Mouse (Mus musculus) embryonic facial prominence, embryonic 14.5 days (tissue): Measurements from ENCODE around the gene Siae. TPM values are rescaled to one million over a fixed set of nuclear protein-coding genes. Genes with fewer than 3 reads are reported as not detected.
A peak's percentile ranks its signal among the peaks of the same experiment; 100 is the strongest.

Experiments used
- ATAC-seq: fragments of 200-750 bp; cut with Nextera tagmentation; 2 replicates; pipeline ENCODE4 v1.8.0; 2017; ENCODE audit warnings: low read depth, moderate number of reproducible peaks, moderate TSS enrichment
- DNase-seq: peaks from one replicate; pipeline ENCODE4 v3.0.0-alpha.2; 2015; ENCODE audit warnings: low spot score
- H3K27ac ChIP-seq: fragments of 300-500 bp; sonication (generic); replicated peaks from 2 replicates; pipeline ENCODE4 v1.5.1; 2014; ENCODE audit warnings: low read depth, mild to moderate bottlenecking, low read length, moderate library complexity
- H3K27me3 ChIP-seq: fragments of 300-500 bp; sonication (generic); replicated peaks from 2 replicates; pipeline ENCODE4 v1.6.1; 2014; ENCODE audit warnings: low read length; ENCODE audit not compliant: control insufficient read depth, insufficient read depth
- H3K36me3 ChIP-seq: fragments of 300-500 bp; sonication (generic); 2 replicates; pipeline ENCODE4 v1.6.1; 2014; ENCODE audit warnings: low read length, mixed read lengths; ENCODE audit not compliant: control insufficient read depth, insufficient read depth
- H3K4me1 ChIP-seq: fragments of 300-500 bp; sonication (generic); 2 replicates; pipeline ENCODE4 v1.6.1; 2014; ENCODE audit warnings: antibody characterized with exemption, low read length; ENCODE audit not compliant: control insufficient read depth, insufficient read depth
- H3K4me2 ChIP-seq: fragments of 300-500 bp; sonication (generic); 2 replicates; pipeline ENCODE4 v1.6.1; 2014; ENCODE audit warnings: low read depth, mild to moderate bottlenecking, low read length, moderate library complexity, mixed read lengths
- H3K4me3 ChIP-seq: fragments of 300-500 bp; sonication (generic); 2 replicates; pipeline ENCODE4 v1.5.1; 2014; ENCODE audit warnings: low read depth, mild to moderate bottlenecking, low read length
- H3K9ac ChIP-seq: fragments of 300-500 bp; sonication (generic); 2 replicates; pipeline ENCODE4 v1.6.1; 2014; ENCODE audit warnings: low read depth, mild to moderate bottlenecking, low read length, moderate library complexity, mixed read lengths
- H3K9me3 ChIP-seq: fragments of 300-500 bp; sonication (generic); 2 replicates; pipeline ENCODE4 v1.6.1; 2016; ENCODE audit warnings: low read length; ENCODE audit not compliant: control insufficient read depth
- WGBS: fragments of 180-500 bp; shearing (Covaris S2); extraction: QIAGEN DNeasy Blood & Tissue Kit; methylation state at CpG from one replicate; pipeline ENCODE4 v1.1.7; 2014; 5-methylcytosine and 5-hydroxymethylcytosine counted together
- polyA plus RNA-seq: library from polyadenylated mRNA; unstranded; fragments of >200 nt; fragmentation: Nextera tagmentation; extraction: Ambion mirVana; gene quantifications from 2 replicates; pipeline ENCODE4 v1.2.1, GENCODE M21; 2014

Siae gene
- polyA plus RNA-seq, 1 experiment from 2014 or later = 13.9 TPM

DNA sequence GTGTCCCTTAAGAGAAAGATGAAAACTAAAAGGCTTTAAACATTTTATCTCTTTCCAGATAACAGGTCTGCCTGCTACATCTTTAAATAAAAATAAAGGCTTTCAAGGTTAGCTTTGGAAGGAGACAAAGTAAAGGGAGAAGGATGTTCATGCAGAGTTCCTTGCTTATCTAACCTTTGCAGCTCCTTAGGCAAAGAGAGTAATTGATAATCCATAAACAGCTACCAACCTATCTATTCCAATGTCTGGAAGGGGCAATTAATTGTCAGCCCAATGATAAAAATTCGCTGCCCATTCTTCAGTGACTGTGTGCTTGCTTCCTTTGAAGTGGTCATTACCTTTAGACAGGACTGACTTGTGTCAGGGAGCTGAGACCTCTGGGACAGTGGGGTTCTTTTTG lies 8.3 kb downstream of the Siae start:
- H3K4me2 ChIP-seq = no peak overlapping the region
- H3K4me1 ChIP-seq = peaks cover 8% of the 10 kb centered on the region; the same call in 1 of the 2 replicates
- H3K9ac ChIP-seq = no peak overlapping the region
- no peaks in the 10 kb centered on the region for H3K9me3 ChIP-seq
- H3K27ac ChIP-seq = no peak overlapping the region
- no peaks in the 10 kb centered on the region for H3K36me3 ChIP-seq
- H3K4me3 ChIP-seq = no peak overlapping the region
- WGBS = 57% methylated on average over 1 of the region's 1 CpGs
- no peak for DNase-seq
- no peak for ATAC-seq
- no peaks in the 10 kb centered on the region for H3K27me3 ChIP-seq

DNA sequence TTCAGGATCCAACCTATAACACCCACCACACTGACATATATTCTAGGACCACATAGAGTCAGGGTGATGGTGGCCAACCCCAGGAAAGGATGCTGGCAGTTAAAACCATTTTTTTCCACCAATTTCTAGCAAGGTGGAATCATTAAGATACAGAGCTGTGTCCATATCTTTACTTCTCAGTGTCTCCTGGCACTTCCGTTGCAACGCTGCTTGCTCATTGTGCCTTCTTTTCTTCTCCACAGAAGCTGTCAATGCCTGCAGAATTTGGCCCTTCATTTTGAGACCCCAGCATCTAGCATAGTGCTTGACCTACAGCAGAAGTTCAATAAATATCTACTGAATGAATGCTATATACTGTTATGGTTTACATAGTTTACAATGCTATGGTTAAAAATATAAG lies 11.5 kb downstream of the Siae start:
- Histone ChIP-seq H3K9ac (no peak overlapping the region), H3K4me3 (no peak overlapping the region), H3K27me3 (no peaks in the 10 kb centered on the region), H3K27ac (no peak overlapping the region), H3K36me3 (no peaks in the 10 kb centered on the region), H3K4me1 (peaks cover 8% of the 10 kb centered on the region; the same call in 1 of the 2 replicates), H3K9me3 (no peaks in the 10 kb centered on the region), H3K4me2 (no peak overlapping the region)
- 83% methylated on average over 2 of the region's 2 CpGs for WGBS
- ATAC-seq (no peak), DNase-seq (no peak)

DNA sequence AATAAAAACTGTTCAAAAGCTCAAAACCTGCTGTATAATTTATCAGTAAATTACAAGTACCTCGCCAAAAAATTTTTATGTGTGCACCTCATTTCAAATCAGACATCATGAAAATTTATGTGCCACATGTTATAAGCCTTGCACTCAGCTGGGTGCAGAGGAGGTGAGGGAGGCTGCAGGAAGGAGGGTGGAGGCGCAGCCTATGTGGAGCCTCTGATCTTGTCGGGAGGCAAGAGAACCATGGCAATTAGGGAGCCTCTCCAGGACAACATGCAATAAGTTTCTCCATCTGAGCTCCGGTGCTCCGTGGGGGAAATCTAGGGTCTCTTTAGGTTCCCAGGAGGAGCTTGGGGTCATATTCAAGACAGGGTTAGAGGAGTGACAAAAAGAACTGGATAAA lies 12.0 kb downstream of the Siae start:
- no peak overlapping the region for H3K4me2 ChIP-seq
- WGBS = 45% methylated on average over 5 of the region's 5 CpGs
- 0 out of 2 replicates have a peak, but pooled peaks have one; percentile 44 for ATAC-seq

DNA sequence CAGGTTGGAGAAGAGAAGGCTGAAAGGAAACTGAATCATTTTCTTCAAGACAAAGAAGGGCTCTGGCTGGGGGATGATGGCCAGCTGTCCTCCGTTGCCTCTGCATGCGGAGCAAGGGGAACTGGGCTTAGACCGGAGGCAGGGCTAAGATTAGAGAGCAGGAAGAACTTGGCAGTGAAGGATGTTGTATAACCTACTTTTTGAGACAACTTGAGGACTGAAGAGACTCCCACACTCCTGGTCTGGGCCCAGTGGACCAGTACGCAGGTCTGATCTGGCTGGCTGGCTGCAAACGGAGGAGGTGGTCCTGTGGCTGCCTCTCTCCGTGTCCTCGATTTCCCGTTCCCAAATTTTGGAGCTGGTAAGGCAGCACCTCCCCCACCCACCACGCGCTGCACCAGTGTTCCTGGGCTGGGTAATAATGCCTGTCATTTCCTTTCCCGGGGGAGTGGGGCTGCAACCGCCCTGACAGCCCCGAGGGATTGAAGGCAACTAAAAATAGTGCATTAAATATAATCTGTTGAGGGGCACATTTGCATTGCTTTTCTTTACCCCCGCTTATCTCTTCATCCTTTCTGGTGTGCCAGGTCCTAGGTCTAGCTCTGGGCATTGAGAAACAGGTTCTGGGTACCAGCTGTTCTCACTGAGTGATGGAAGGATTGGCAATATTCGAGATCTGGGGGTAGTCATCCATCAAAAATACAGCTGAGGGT lies 12.6 kb downstream of the Siae start:
- ATAC-seq (peak; percentile 44; the same call in 1 of the 2 replicates), DNase-seq (no peak)
- 31% methylated on average over 15 of the region's 15 CpGs for WGBS
- Histone ChIP-seq H3K27ac (no peak overlapping the region), H3K4me1 (peaks cover 8% of the 10 kb centered on the region; the same call in 1 of the 2 replicates), H3K4me2 (peak overlapping the region; percentile 24; the same call in 1 of the 2 replicates), H3K4me3 (no peak overlapping the region), H3K9me3 (no peaks in the 10 kb centered on the region), H3K36me3 (no peaks in the 10 kb centered on the region), H3K9ac (peak overlapping the region; percentile 37; the same call in 1 of the 2 replicates), H3K27me3 (no peaks in the 10 kb centered on the region)

More for the DNA sequence above, 12.0 kb downstream of the Siae start:
- DNase-seq = no peak
- H3K4me3 ChIP-seq = no peak overlapping the region
- peaks cover 8% of the 10 kb centered on the region; the same call in 1 of the 2 replicates for H3K4me1 ChIP-seq
- no peaks in the 10 kb centered on the region for H3K36me3 ChIP-seq
- no peaks in the 10 kb centered on the region for H3K9me3 ChIP-seq
- no peaks in the 10 kb centered on the region for H3K27me3 ChIP-seq
- H3K27ac ChIP-seq = no peak overlapping the region
- H3K9ac ChIP-seq = no peak overlapping the region

DNA sequence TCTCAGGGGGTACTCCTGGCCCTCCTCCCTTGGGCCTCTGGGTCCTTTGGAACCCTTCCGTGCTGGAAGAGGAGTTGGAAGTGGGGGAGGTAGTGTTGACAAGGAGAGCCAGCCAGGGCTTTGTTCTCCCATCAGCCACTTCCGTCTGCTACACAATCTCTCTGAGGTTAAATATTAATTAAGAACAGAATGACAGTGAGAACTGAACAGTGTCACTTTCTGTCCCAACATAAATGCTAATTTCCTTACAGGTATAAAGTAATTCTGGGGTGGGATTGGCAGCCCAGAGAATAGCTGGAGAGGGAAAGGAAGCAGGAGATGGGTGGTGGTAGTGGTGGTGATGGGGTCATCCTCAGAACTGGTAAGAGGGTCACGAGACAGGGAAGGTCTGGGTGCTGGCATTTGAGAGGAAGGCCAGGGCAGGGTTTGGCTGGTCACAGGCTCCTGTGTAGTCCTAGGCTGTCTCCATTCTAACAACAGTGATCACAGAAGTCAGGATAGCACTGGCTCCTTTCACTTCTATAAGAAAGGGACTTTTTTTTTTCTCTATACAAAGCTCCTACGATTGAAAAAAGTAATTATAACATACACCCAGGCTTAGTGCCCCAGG lies 13.2 kb downstream of the Siae start:
- ATAC-seq (no peak), DNase-seq (no peak)
- H3K4me1 ChIP-seq = peaks cover 8% of the 10 kb centered on the region; the same call in 1 of the 2 replicates
- no peaks in the 10 kb centered on the region for H3K36me3 ChIP-seq
- no peaks in the 10 kb centered on the region for H3K9me3 ChIP-seq
- no peak overlapping the region for H3K4me2 ChIP-seq
- H3K27me3 ChIP-seq = no peaks in the 10 kb centered on the region
- H3K27ac ChIP-seq = no peak overlapping the region
- no peak overlapping the region for H3K4me3 ChIP-seq
- WGBS = 42% methylated on average over 4 of the region's 4 CpGs
- no peak overlapping the region for H3K9ac ChIP-seq

DNA sequence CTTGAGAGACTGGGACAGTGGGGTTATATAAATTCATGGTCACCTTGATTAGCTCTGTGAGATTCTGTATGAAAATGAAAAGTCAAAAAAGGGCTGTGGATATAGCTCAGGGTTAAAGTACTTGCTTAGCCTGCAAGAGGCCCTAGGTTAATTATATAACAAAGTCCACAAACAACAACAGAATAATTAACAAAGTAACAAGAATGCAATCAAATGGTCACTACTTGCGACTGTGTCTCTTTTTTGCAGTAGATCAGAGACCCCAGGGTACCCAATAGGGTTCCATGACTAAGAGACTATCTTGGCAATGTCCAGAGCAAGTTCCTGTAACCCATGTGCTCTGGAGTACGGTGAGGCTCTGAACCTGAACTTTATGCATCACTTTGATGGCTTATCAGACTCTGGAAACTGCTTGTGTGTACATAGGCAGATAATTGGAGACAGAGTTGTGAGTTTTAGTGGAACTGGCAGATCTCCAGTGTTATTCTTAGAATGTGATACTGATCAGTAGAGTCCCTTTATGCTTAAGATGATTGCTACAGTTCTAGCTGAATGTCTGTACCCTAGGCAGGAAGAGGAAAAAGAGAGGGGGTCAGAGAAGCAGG lies 13.8 kb downstream of the Siae start:
- H3K9ac ChIP-seq = no peak overlapping the region
- H3K4me3 ChIP-seq = no peak overlapping the region
- no peaks in the 10 kb centered on the region for H3K36me3 ChIP-seq
- DNase-seq (peak; percentile 32), ATAC-seq (no peak)
- WGBS = 66% methylated on average over 2 of the region's 2 CpGs
- H3K9me3 ChIP-seq = no peaks in the 10 kb centered on the region
- no peaks in the 10 kb centered on the region for H3K27me3 ChIP-seq
- H3K4me1 ChIP-seq = peaks cover 8% of the 10 kb centered on the region; the same call in 1 of the 2 replicates
- no peak overlapping the region for H3K4me2 ChIP-seq
- H3K27ac ChIP-seq = no peak overlapping the region

DNA sequence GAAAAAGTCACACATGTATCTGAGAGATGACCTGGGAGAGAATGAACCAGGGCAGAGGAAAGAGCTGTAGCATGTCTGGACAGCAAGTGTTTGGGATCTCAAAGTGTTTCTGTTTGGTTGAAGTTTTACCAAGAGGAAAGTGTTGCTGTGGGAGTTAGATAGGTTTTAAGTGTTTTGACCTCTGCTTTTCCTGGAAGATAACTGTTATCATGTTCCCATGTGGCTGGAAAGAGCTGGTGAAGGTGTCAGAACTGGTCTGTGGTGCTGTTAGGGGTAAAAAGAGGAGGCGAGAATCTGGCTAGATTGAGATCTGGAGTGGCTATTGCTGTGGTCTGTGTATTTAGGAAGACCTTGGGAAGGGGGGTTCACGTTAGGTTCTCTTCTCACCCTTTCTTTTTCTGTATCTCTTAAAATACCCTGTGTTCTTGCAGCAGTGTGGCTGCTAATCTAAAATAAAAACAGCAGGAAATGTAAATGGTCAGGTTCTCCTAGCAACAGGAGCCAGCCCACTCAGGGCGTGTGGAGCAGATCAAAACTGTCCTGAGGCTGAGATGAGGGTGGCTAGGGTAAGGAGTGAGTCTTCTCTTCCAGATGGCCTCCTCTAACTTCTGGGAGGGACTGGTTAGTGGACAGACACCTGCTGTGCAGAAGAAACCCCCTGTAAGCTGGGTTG lies 16.8 kb downstream of the Siae start:
- H3K9me3 ChIP-seq = no peaks in the 10 kb centered on the region
- H3K4me1 ChIP-seq = peaks cover 8% of the 10 kb centered on the region
- H3K27ac ChIP-seq = no peak overlapping the region
- no peak overlapping the region for H3K4me2 ChIP-seq
- no peak for DNase-seq
- no peaks in the 10 kb centered on the region for H3K27me3 ChIP-seq
- WGBS = 59% methylated on average over 3 of the region's 3 CpGs
- no peak overlapping the region for H3K9ac ChIP-seq
- no peak for ATAC-seq
- no peaks in the 10 kb centered on the region for H3K36me3 ChIP-seq
- no peak overlapping the region for H3K4me3 ChIP-seq

DNA sequence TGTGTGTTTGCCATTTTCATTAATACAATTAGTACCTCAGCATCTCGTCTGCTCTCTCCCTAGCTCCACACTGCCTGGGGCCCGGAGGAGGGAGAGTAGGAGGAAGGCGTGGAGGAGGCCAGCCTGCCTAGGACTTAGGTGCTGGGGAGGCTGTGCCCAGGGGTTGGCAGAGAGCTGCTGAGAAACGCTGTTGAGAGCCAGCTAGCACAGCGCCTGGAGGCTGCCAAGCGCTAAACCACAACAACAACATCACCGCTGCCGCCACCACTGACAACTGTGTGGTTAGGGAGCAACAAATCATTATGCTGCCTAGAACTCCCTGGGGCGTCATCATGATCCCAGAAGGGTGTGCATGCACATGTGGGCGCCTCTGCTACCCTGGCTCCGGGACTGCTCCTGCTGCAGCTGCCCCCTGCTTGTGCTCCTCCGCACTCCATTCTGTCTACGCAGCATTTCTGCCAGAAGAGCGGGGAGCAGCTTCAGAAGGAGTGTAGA lies 21.0 kb downstream of the Siae start:
- peak; percentile 68 for DNase-seq
- WGBS = 20% methylated on average over 13 of the region's 14 CpGs
- H3K4me2 ChIP-seq = peak overlapping the region; percentile 36

More for the DNA sequence above, 21.0 kb downstream of the Siae start:
- H3K9me3 ChIP-seq = no peaks in the 10 kb centered on the region
- ATAC-seq = peak; percentile 88
- no peak overlapping the region for H3K9ac ChIP-seq
- no peak overlapping the region for H3K4me3 ChIP-seq
- H3K4me1 ChIP-seq = no peaks in the 10 kb centered on the region; the same call in 1 of the 2 replicates
- H3K27ac ChIP-seq = no peak overlapping the region
- no peaks in the 10 kb centered on the region for H3K27me3 ChIP-seq
- H3K36me3 ChIP-seq = no peaks in the 10 kb centered on the region
